Mouse (Mus musculus): Measurements from ENCODE around the gene Ccdc88b. TPM values are rescaled to one million over a fixed set of nuclear protein-coding genes. Genes with fewer than 3 reads are reported as not detected.
A peak's percentile ranks its signal among the peaks of the same experiment; 100 is the strongest.
"Not testable (repeated sequence)": the region's sequence is repeated elsewhere in the genome, so short reads cannot be mapped to it uniquely, and the experiment has no call there.

The Ccdc88b gene
- 0.19 and 0.71 TPM in 2 replicates for polyA plus RNA-seq (2015; fragmentation: Nextera tagmentation; extraction: Ambion mirVana)

DNA sequence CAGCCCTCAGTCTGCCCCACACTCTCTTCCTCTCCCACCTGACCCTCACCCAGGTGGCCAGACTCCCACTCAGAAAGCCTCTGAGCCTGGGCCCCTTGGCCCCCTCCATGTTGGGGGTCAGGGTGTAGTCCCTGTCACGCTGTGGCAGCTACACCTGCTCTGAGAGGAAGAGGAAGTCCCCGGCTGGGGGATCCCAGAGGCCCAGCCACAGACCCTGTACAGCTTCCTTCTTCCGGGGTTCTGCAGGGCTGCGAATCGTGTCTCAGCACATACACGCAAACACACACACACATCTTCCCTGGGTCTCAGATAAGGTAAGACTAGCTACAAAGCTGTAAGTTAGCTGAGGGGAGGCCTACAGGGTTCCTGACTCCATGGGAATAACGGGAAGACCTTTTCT lies at the start of gene Ccdc88b:
TSS of gene Ccdc88b (minus strand) at position 181 of the 400 bp plus-strand sequence.
- Histone ChIP-seq H3K9ac (no peak within 1 kb of the TSS), H3K9me3 (replicated peaks) (no peaks in the 10 kb centered on the region), H3K36me3 (ENCODE audit: poor library complexity, severe bottlenecking) (no peaks in the 10 kb centered on the region), H3K4me1 (peaks cover 17% of the 10 kb centered on the region), H3K27me3 (peaks cover 23% of the 10 kb centered on the region), H3K4me2 (no peak within 1 kb of the TSS), H3K27ac (no peak within 1 kb of the TSS), H3K4me3 (no peak within 1 kb of the TSS)
- ATAC-seq = no peak
- WGBS = 85% methylated on average over 7 of the region's 7 CpGs

DNA sequence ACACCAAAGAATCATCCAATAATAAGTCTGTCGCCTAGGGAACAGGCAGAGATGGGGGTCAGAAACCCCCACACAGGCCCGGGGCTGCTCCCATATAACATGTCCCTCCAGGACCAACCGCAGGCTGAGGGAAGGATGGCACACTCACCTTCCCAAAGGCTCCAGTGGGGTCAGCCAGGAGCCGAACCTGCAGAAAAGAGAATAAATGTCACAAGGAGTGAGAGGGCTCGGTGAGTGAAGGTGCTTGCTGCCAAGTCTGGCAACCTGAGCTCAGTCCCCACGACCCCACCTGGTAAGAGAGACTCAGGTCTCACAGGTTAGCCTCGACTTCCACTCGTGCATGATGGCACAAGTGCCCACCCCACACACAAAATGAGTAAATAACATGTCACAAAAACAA lies 49.1 kb upstream of the Ccdc88b start:
- Histone ChIP-seq H3K4me1 (peaks cover 25% of the 10 kb centered on the region), H3K27ac (no peak overlapping the region), H3K36me3 (ENCODE audit: poor library complexity, severe bottlenecking) (peaks cover 47% of the 10 kb centered on the region), H3K27me3 (no peaks in the 10 kb centered on the region), H3K4me2 (no peak overlapping the region), H3K9ac (0 out of 2 replicates have a peak overlapping the region, but pooled peaks have one; percentile 6), H3K4me3 (no peak overlapping the region), H3K9me3 (replicated peaks) (no peaks in the 10 kb centered on the region)
- 88% methylated on average over 8 of the region's 8 CpGs for WGBS
- no peak for ATAC-seq

- 93% methylated on average over 3 of the region's 3 CpGs for WGBS
- peaks cover 18% of the 10 kb centered on the region for H3K4me1 ChIP-seq
- H3K4me3 ChIP-seq = no peak overlapping the region
- H3K27me3 ChIP-seq = no peaks in the 10 kb centered on the region
- H3K27ac ChIP-seq = no peak overlapping the region
- no peak for ATAC-seq
- no peaks in the 10 kb centered on the region for H3K9me3 ChIP-seq (replicated peaks)
- peaks cover 38% of the 10 kb centered on the region for H3K36me3 ChIP-seq (ENCODE audit: poor library complexity, severe bottlenecking)
- 0 out of 2 replicates have a peak overlapping the region, but pooled peaks have one; percentile 6 for H3K9ac ChIP-seq
- no peak overlapping the region for H3K4me2 ChIP-seq
Measured at GRCm38 (mm10) chr19:6906199-6906598, 48.2 kb upstream of the Ccdc88b start.

DNA sequence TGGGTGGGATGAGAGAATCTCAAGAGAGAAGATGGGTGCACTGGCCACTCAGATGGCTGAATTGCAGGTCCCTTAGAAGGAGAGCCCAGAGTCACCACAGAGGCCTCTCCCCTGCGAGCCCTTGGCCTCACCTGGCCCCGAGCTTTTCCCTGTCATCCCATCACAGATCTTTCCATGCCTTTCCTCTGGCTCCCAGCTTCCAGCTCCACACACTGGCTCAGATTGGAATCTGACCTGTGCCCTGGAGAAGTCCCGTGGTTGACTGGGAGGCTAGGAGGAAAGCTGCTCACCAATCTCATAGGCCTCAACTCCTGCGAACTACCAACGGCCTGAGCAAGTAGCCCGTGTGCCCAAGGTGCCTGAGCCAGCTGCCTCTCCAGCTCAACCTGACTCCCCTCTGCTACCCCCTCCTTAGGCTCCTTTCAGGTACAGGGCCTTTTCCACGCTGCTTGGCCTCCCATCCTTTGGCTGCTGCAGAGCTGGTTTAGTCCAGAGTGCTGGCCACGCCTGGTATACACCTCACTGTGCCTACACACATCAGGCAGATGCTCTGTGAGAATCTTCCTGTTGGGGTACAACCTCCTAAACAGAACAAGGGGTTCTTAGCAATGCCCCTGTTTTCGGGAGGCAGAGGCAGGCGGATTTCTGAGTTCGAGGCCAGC lies 47.6 kb upstream of the Ccdc88b start:
- no peak overlapping the region for H3K4me2 ChIP-seq
- WGBS = 92% methylated on average over 11 of the region's 11 CpGs
- H3K36me3 ChIP-seq (ENCODE audit: poor library complexity, severe bottlenecking) = peaks cover 35% of the 10 kb centered on the region
- no peaks in the 10 kb centered on the region for H3K27me3 ChIP-seq
- no peak overlapping the region for H3K9ac ChIP-seq
- no peaks in the 10 kb centered on the region for H3K9me3 ChIP-seq (replicated peaks)
- no peak overlapping the region for H3K4me3 ChIP-seq
- no peak overlapping the region for H3K27ac ChIP-seq
- H3K4me1 ChIP-seq = peaks cover 14% of the 10 kb centered on the region
- no peak for ATAC-seq

DNA sequence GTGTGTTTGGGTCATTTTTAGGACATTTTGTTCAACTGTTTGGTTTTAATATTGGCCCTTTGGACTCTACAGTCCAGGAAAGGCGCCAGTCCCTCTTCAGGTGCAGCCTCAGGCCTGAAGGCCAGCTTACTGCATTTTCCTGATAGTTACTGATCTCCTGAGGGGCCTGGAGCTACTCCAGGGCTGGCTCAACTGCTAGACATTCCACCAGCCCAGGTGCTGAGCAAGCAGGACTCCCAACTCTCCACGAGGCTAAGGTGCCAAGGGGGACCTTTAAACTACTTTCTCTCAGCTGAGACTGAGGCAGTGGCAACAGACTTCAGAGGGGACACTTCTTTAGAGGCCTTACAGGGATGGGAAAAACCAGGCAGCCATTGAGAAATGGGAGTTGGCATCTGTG lies 46.8 kb upstream of the Ccdc88b start:
- Histone ChIP-seq H3K36me3 (ENCODE audit: poor library complexity, severe bottlenecking) (peaks cover 35% of the 10 kb centered on the region), H3K4me2 (no peak overlapping the region), H3K27me3 (no peaks in the 10 kb centered on the region), H3K4me1 (peaks cover 14% of the 10 kb centered on the region), H3K9me3 (replicated peaks) (no peaks in the 10 kb centered on the region), H3K27ac (no peak overlapping the region), H3K4me3 (no peak overlapping the region), H3K9ac (no peak overlapping the region)
- ATAC-seq = no peak
- 91% methylated on average over 2 of the region's 2 CpGs for WGBS

GRCm38 (mm10) chr19:6903031-6903430 lies 45.0 kb upstream of the Ccdc88b start:
- Histone ChIP-seq H3K27me3 (no peaks in the 10 kb centered on the region), H3K4me2 (no peak overlapping the region), H3K36me3 (ENCODE audit: poor library complexity, severe bottlenecking) (peaks cover 35% of the 10 kb centered on the region), H3K9ac (no peak overlapping the region), H3K27ac (no peak overlapping the region), H3K9me3 (replicated peaks) (no peaks in the 10 kb centered on the region), H3K4me3 (no peak overlapping the region), H3K4me1 (peaks cover 2% of the 10 kb centered on the region)
- ATAC-seq = no peak
- 90% methylated on average over 1 of the region's 1 CpGs for WGBS

GRCm38 (mm10) chr19:6899641-6900040 lies 41.6 kb upstream of the Ccdc88b start:
- Histone ChIP-seq H3K36me3 (ENCODE audit: poor library complexity, severe bottlenecking) (peaks cover 10% of the 10 kb centered on the region; the same call in 1 of the 2 replicates), H3K4me3 (no peak overlapping the region), H3K9me3 (replicated peaks) (no peaks in the 10 kb centered on the region; the same call in 1 of the 2 replicates), H3K4me2 (no peak overlapping the region), H3K4me1 (no peaks in the 10 kb centered on the region), H3K27me3 (no peaks in the 10 kb centered on the region), H3K9ac (no peak overlapping the region), H3K27ac (no peak overlapping the region)
- ATAC-seq = no peak
- WGBS = 81% methylated on average over 4 of the region's 4 CpGs

GRCm38 (mm10) chr19:6895608-6896305 lies 37.7 kb upstream of the Ccdc88b start:
- WGBS = 91% methylated on average over 18 of the region's 18 CpGs
- not testable (repeated sequence) for H3K9ac ChIP-seq

GRCm38 (mm10) chr19:6893731-6894451 lies 35.9 kb upstream of the Ccdc88b start:
- no peaks in the 10 kb centered on the region for H3K36me3 ChIP-seq (ENCODE audit: poor library complexity, severe bottlenecking)
- WGBS = 94% methylated on average over 14 of the region's 14 CpGs
- no peak for ATAC-seq
- H3K27me3 ChIP-seq = no peaks in the 10 kb centered on the region
- no peak overlapping the region for H3K4me2 ChIP-seq
- H3K4me3 ChIP-seq = no peak overlapping the region
- no peaks in the 10 kb centered on the region for H3K4me1 ChIP-seq
- no peak overlapping the region for H3K27ac ChIP-seq
- H3K9me3 ChIP-seq (replicated peaks) = no peaks in the 10 kb centered on the region; the same call in 1 of the 2 replicates
- no peak overlapping the region for H3K9ac ChIP-seq

More at GRCm38 (mm10) chr19:6895608-6896305, 37.7 kb upstream of the Ccdc88b start:
- H3K9me3 ChIP-seq (replicated peaks); H3K36me3 ChIP-seq (ENCODE audit: poor library complexity, severe bottlenecking); H3K4me2 ChIP-seq; H3K4me3 ChIP-seq; H3K27ac ChIP-seq; H3K27me3 ChIP-seq; ATAC-seq; H3K4me1 ChIP-seq: not testable (repeated sequence)

- no peak overlapping the region for H3K27ac ChIP-seq
- no peaks in the 10 kb centered on the region for H3K36me3 ChIP-seq (ENCODE audit: poor library complexity, severe bottlenecking)
- ATAC-seq = no peak
- WGBS = 65% methylated on average over 4 of the region's 4 CpGs
- no peaks in the 10 kb centered on the region for H3K4me1 ChIP-seq
- H3K27me3 ChIP-seq = no peaks in the 10 kb centered on the region
- no peak overlapping the region for H3K4me2 ChIP-seq
- H3K4me3 ChIP-seq = no peak overlapping the region
- no peak overlapping the region for H3K9ac ChIP-seq
- no peaks in the 10 kb centered on the region; the same call in 1 of the 2 replicates for H3K9me3 ChIP-seq (replicated peaks)
Measured at GRCm38 (mm10) chr19:6892512-6892911, 34.5 kb upstream of the Ccdc88b start.

- WGBS = 83% methylated on average over 4 of the region's 4 CpGs
- H3K9ac ChIP-seq = no peak overlapping the region
- no peak for ATAC-seq
- H3K36me3 ChIP-seq (ENCODE audit: poor library complexity, severe bottlenecking) = no peaks in the 10 kb centered on the region
- H3K9me3 ChIP-seq (replicated peaks) = peaks cover 8% of the 10 kb centered on the region; the same call in 1 of the 2 replicates
- H3K4me3 ChIP-seq = no peak overlapping the region
- H3K27me3 ChIP-seq = no peaks in the 10 kb centered on the region
- no peak overlapping the region for H3K4me2 ChIP-seq
- H3K4me1 ChIP-seq = no peaks in the 10 kb centered on the region
- H3K27ac ChIP-seq = no peak overlapping the region
Measured at GRCm38 (mm10) chr19:6877965-6878364, 20.0 kb upstream of the Ccdc88b start.

DNA sequence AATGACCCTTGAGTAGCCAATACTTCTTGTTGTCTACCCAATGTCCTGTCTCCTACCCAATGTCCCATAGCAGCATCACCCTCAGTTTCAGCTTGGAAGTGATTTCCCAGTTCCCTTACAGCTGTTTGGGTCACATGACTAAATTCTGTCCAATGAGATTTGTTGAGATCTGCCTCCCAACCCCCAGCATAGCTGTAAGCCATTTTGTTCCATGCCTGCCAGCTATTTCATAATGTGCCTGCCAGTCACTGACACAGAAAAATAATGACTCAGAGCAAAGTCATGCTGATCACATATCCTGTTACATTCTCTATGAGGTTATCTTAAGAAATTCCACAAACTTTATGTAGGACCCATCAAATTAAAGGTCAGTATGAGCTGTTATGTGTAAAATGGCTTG lies 18.8 kb upstream of the Ccdc88b start:
- Histone ChIP-seq H3K4me1 (no peaks in the 10 kb centered on the region), H3K9me3 (replicated peaks) (peaks cover 8% of the 10 kb centered on the region; the same call in 1 of the 2 replicates), H3K4me2 (no peak overlapping the region), H3K27ac (no peak overlapping the region), H3K9ac (no peak overlapping the region), H3K27me3 (no peaks in the 10 kb centered on the region), H3K4me3 (no peak overlapping the region), H3K36me3 (ENCODE audit: poor library complexity, severe bottlenecking) (no peaks in the 10 kb centered on the region)
- no peak for ATAC-seq

Measured in forebrain, embryonic 13.5 days (tissue).